Mouse (Mus musculus) lung, adult 2 months (tissue): ENCODE data around the gene Gm21915.

ENCODE experiments used
- CTCF ChIP-seq: fragments of 200-500 bp; IDR thresholded peaks from 2 replicates; pipeline ENCODE4 v1.5.1; 2011; ENCODE audit warnings: mild to moderate bottlenecking, low read length, control low read depth; ENCODE audit not compliant: insufficient read depth
- POLR2A ChIP-seq: fragments of 200-500 bp; IDR thresholded peaks from 2 replicates; pipeline ENCODE4 v1.6.1; 2011; ENCODE audit warnings: low read depth, mild to moderate bottlenecking, control low read depth, low read length, borderline replicate concordance; ENCODE audit errors: extremely low read depth

DNA sequence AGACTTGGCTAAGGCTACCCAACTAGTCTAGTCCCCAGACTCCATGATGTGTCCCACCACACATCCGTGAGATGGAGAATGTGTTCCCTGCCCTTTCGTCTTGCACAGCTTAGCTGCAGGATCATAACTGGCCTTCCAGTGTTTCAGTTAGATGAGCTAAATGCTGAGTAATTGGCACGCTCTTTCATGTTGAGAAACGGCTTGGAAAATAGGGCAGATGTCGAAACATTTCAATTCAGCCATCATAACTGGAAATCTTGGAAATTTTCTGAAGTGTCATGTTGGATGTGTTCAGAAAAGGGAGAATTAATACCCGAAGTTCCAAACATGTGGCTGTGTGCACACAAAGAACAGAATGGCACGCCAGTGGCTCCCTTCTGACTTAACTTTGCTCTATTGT is 20.1 kb downstream of the Gm21915 start:
- TF ChIP-seq POLR2A (no peak), CTCF (no peak)
